Mouse (Mus musculus): ENCODE results near the gene Lst1. TPM values are rescaled to one million over a fixed set of nuclear protein-coding genes. Genes with fewer than 3 reads are reported as not detected.
A peak's percentile ranks its signal among the peaks of the same experiment; 100 is the strongest.

The Lst1 gene
- polyA plus RNA-seq, 1 experiment from 2014 or later: 5.8 TPM

DNA sequence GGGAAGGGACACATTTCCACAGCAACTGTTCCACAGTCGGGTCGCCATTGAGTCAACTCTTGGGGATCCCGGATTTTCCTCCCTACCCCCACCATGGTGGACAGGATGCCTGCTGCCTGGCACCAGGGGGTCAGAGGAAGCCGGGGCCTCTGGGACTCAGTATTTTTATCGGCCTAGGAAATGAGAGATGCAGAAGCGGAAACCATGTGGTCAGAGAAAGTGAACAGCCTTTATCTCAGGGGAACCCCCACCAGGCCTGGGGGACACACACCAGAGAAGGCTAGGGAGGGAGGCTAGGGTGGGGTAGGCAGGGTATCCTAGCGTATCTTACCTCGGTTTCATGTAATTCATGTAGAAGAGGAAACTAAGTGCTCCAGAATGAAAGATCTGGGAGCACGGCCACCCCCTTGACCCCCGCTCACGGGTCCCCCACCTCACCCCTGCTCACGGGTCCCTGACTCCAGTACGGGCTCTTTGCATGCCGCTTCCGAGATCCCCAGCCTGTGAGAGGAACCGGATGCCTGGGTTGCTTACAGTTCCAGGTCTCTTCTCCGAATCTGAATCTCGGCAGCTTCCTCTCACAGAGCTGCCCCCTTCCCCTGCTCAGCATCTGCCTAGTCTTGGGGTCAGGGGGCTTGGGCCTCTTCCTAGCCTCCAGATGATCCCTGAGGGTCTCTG lies 30.4 kb upstream of the Lst1 start:
- Histone ChIP-seq H3K4me2 (ENCODE audit: low read depth) (no peak overlapping the region), H3K9me3 (ENCODE audit: control insufficient read depth, low read length) (no peaks in the 10 kb centered on the region), H3K36me3 (ENCODE audit: control insufficient read depth, insufficient read depth, low read length) (peaks cover 8% of the 10 kb centered on the region), H3K27me3 (ENCODE audit: control insufficient read depth, insufficient read depth, low read length) (no peaks in the 10 kb centered on the region), H3K27ac (ENCODE audit: low read depth, low read length) (no peak overlapping the region), H3K4me1 (ENCODE audit: control insufficient read depth, insufficient read depth, low read length) (no peaks in the 10 kb centered on the region), H3K4me3 (ENCODE audit: low read depth, low read length) (no peak overlapping the region), H3K9ac (ENCODE audit: low read length) (no peak overlapping the region)
- WGBS: 82% methylated on average over 18 of the region's 18 CpGs
- ATAC-seq (ENCODE audit: insufficient read depth, low FRiP score, low TSS enrichment): no peak
- DNase-seq (ENCODE audit: low spot score): no peak

DNA sequence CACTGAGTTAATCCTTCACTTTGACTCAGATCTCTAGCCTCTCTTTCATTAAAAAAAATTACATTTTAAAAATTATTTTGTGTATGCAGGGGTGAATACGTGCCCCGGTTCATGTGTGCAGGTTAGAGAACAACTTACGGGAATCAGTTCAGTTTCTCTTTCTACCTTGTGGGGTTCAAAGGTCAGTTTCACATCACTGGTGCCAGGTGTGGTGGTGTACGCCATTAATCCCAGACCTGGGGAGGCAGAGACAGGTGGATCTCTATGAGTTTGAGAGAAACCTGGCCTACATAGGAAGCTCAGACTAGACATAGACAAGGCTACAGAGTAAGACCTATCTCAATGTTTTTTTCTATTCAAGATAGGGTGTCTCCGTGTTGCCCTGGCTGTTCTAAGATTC lies 24.8 kb upstream of the Lst1 start:
- H3K4me1 ChIP-seq (ENCODE audit: control insufficient read depth, insufficient read depth, low read length): no peaks in the 10 kb centered on the region
- no peak overlapping the region for H3K4me3 ChIP-seq (ENCODE audit: low read depth, low read length)
- no peak overlapping the region for H3K4me2 ChIP-seq (ENCODE audit: low read depth)
- H3K27me3 ChIP-seq (ENCODE audit: control insufficient read depth, insufficient read depth, low read length): no peaks in the 10 kb centered on the region
- no peaks in the 10 kb centered on the region for H3K9me3 ChIP-seq (ENCODE audit: control insufficient read depth, low read length)
- ATAC-seq (ENCODE audit: insufficient read depth, low FRiP score, low TSS enrichment) (no peak), DNase-seq (ENCODE audit: low spot score) (no peak)
- WGBS: 91% methylated on average over 5 of the region's 5 CpGs
- no peak overlapping the region for H3K9ac ChIP-seq (ENCODE audit: low read length)
- no peak overlapping the region for H3K27ac ChIP-seq (ENCODE audit: low read depth, low read length)
- no peaks in the 10 kb centered on the region for H3K36me3 ChIP-seq (ENCODE audit: control insufficient read depth, insufficient read depth, low read length)

DNA sequence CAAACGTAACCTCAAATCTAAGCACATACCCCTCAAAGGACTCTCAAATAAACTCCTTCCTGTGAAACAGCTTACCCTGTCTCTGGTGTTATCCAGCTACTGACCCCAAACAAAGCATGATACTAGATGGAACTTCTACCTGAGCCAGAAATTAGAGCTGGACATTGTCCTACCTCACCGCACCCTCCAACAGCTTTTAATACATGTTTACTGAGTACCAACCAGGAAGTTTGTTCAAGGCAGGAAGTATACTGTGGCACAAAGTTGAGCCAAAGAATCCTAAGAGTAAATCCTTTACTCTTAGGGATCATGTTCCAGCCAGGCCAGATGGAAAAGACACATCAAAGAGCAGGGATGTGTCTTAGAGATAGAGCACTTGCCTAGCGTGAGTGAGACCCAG lies 22.4 kb upstream of the Lst1 start:
- Histone ChIP-seq H3K9ac (ENCODE audit: low read length) (no peak overlapping the region), H3K4me1 (ENCODE audit: control insufficient read depth, insufficient read depth, low read length) (no peaks in the 10 kb centered on the region), H3K4me2 (ENCODE audit: low read depth) (no peak overlapping the region), H3K36me3 (ENCODE audit: control insufficient read depth, insufficient read depth, low read length) (no peaks in the 10 kb centered on the region), H3K27ac (ENCODE audit: low read depth, low read length) (no peak overlapping the region), H3K27me3 (ENCODE audit: control insufficient read depth, insufficient read depth, low read length) (no peaks in the 10 kb centered on the region), H3K9me3 (ENCODE audit: control insufficient read depth, low read length) (no peaks in the 10 kb centered on the region), H3K4me3 (ENCODE audit: low read depth, low read length) (no peak overlapping the region)
- 83% methylated on average over 3 of the region's 3 CpGs for WGBS
- DNase-seq (ENCODE audit: low spot score): no peak
- ATAC-seq (ENCODE audit: insufficient read depth, low FRiP score, low TSS enrichment): no peak

DNA sequence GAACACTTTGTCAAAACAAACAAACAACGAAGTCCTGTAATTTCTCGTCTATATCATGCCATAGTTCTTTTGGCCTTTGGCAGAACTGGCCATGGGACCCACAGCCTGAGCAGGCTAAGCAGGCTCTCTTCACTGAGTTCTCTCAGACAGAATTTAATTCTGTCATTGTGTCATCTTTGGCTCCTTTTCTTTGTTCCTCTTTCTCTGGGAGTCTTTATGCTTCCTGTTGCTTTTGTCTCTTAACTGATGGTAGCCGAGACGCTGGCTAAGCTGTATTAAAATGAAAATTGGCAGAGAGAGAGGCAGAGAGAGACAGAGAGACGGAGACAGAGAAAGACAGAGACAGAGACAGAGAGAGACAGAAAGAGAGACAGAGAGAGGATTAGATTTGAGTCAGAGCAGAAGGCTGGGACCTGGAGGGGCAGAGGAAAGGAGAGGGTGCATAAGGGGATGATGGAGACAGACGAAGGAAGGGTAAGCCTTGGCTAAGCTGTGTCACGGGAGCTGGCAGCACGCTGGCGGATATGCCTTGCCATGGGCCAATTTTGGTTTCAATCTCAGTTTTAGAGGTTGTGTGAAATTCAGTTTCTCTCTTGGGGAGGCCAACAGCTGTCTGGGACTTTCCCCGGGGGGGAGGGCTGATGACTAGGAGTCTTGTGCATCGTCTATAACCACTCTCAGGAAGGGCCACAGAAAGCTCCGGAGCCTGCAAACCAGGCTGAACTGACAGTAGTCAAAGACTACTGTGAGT lies 21.7 kb upstream of the Lst1 start:
- Histone ChIP-seq H3K9ac (ENCODE audit: low read length) (no peak overlapping the region), H3K4me3 (ENCODE audit: low read depth, low read length) (no peak overlapping the region), H3K27ac (ENCODE audit: low read depth, low read length) (no peak overlapping the region), H3K9me3 (ENCODE audit: control insufficient read depth, low read length) (no peaks in the 10 kb centered on the region), H3K27me3 (ENCODE audit: control insufficient read depth, insufficient read depth, low read length) (peaks cover 4% of the 10 kb centered on the region; the same call in 1 of the 2 replicates), H3K4me1 (ENCODE audit: control insufficient read depth, insufficient read depth, low read length) (no peaks in the 10 kb centered on the region), H3K4me2 (ENCODE audit: low read depth) (no peak overlapping the region), H3K36me3 (ENCODE audit: control insufficient read depth, insufficient read depth, low read length) (no peaks in the 10 kb centered on the region)
- 76% methylated on average over 12 of the region's 12 CpGs for WGBS
- no peak for DNase-seq (ENCODE audit: low spot score)
- ATAC-seq (ENCODE audit: insufficient read depth, low FRiP score, low TSS enrichment): no peak

DNA sequence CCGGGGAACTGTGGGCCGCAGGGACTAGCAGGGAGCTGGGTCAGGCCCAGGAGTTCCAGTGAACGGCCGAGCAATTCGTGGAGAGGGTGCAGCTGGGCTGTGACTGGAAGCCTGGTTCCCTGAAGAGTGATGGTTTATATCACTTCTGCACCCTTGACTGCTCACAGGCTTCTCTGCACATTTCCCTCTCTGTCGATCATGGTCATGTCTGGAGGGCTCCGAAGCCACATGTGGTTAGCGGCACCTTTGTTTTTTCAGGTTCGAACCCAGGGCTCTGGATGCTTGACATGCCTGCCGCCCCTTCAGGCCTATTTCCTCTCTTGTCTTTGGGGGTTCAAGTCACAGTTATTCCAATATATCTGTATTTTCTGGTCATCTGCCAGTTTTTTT lies 17.1 kb upstream of the Lst1 start:
- Histone ChIP-seq H3K4me3 (ENCODE audit: low read depth, low read length) (no peak overlapping the region), H3K27ac (ENCODE audit: low read depth, low read length) (no peak overlapping the region), H3K9me3 (ENCODE audit: control insufficient read depth, low read length) (no peaks in the 10 kb centered on the region), H3K9ac (ENCODE audit: low read length) (0 out of 2 replicates have a peak overlapping the region, but pooled peaks have one; percentile 26), H3K4me2 (ENCODE audit: low read depth) (no peak overlapping the region), H3K27me3 (ENCODE audit: control insufficient read depth, insufficient read depth, low read length) (peaks cover 4% of the 10 kb centered on the region; the same call in 1 of the 2 replicates), H3K4me1 (ENCODE audit: control insufficient read depth, insufficient read depth, low read length) (no peaks in the 10 kb centered on the region), H3K36me3 (ENCODE audit: control insufficient read depth, insufficient read depth, low read length) (no peaks in the 10 kb centered on the region)
- ATAC-seq (ENCODE audit: insufficient read depth, low FRiP score, low TSS enrichment): no peak
- DNase-seq (ENCODE audit: low spot score): no peak
- 55% methylated on average over 10 of the region's 10 CpGs for WGBS

DNA sequence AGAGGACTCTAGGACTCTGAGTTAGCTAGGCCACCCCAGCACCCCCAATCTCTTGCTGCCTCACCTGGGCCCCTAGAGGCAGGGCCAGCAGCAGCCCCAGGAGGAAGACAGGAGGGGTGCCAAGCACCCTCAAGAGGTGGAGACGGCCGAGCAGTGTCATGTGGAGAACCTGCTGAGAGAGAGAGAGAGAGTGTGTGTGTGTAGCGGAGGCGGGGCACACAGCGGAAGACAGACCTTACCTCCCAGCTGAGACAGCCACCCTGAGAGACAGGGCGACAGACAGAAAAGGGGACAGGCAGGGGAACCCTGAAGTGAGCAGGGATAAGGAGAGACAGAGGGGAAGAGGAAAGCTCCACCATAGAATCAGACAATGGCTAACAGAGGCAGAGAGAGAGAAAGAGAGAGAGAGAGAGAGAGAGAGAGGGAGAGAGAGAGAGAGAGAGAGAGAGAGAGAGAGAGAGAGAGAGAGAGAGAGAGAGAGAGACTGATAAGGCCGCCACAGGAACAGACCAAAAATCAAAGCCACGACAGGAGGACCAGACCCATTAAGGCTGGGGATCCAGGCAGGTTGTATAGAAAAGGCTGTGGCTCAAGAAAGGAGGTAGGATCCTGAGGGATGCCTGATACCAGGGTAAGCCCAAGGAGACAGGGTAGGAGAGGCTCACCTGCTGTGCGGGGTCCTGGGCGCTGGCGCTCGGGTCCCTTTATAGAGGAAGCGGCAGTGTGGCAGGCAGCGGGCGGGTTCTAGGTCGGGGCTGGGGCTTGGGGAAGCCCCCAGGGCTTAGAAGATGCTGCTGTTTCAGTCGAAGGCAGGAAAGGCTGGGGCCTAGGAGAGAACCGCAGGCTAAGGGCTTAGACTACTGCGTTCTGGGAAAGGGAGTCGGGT lies 16.5 kb upstream of the Lst1 start, which contains the start of gene Lta:
TSS of gene Lta (minus strand) at position 858 of the 886 bp plus-strand sequence.
- H3K36me3 ChIP-seq (ENCODE audit: control insufficient read depth, insufficient read depth, low read length): no peaks in the 10 kb centered on the region
- ATAC-seq (ENCODE audit: insufficient read depth, low FRiP score, low TSS enrichment): no peak
- H3K9ac ChIP-seq (ENCODE audit: low read length): 0 out of 2 replicates have a peak within 1 kb of the TSS, but pooled peaks have one; percentile 26
- 24% methylated on average over 20 of the region's 20 CpGs for WGBS
- H3K27me3 ChIP-seq (ENCODE audit: control insufficient read depth, insufficient read depth, low read length): peaks cover 4% of the 10 kb centered on the region; the same call in 1 of the 2 replicates
- H3K4me1 ChIP-seq (ENCODE audit: control insufficient read depth, insufficient read depth, low read length): no peaks in the 10 kb centered on the region
- H3K4me2 ChIP-seq (ENCODE audit: low read depth): no peak within 1 kb of the TSS
- no peak within 1 kb of the TSS for H3K4me3 ChIP-seq (ENCODE audit: low read depth, low read length)
- no peaks in the 10 kb centered on the region for H3K9me3 ChIP-seq (ENCODE audit: control insufficient read depth, low read length)
- H3K27ac ChIP-seq (ENCODE audit: low read depth, low read length): no peak within 1 kb of the TSS
- DNase-seq (ENCODE audit: low spot score): no peak

DNA sequence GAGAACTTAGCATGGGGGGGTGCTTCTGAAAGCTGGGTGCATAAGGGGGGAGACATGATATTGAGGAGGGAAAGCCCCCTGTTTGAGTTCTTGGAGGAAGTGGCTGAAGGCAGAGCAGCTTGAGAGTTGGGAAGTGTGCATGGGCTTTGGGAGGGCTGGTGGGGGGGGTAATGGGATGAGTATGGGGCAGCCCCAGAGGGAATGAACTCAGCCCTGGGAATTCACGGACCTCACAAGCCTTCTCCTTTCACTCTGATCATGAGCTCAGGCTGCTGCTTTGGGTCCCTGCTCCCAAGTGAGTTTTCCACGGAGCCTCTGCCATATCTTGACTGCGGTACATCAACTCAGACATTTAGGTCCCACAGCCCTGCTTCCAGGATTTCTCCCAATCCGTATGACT lies 14.2 kb upstream of the Lst1 start:
- no peaks in the 10 kb centered on the region for H3K4me1 ChIP-seq (ENCODE audit: control insufficient read depth, insufficient read depth, low read length)
- H3K9ac ChIP-seq (ENCODE audit: low read length): no peak overlapping the region
- peaks cover 7% of the 10 kb centered on the region; the same call in 1 of the 2 replicates for H3K27me3 ChIP-seq (ENCODE audit: control insufficient read depth, insufficient read depth, low read length)
- WGBS: 80% methylated on average over 4 of the region's 4 CpGs
- H3K9me3 ChIP-seq (ENCODE audit: control insufficient read depth, low read length): no peaks in the 10 kb centered on the region
- ATAC-seq (ENCODE audit: insufficient read depth, low FRiP score, low TSS enrichment) (no peak), DNase-seq (ENCODE audit: low spot score) (no peak)
- no peak overlapping the region for H3K4me2 ChIP-seq (ENCODE audit: low read depth)
- H3K36me3 ChIP-seq (ENCODE audit: control insufficient read depth, insufficient read depth, low read length): no peaks in the 10 kb centered on the region
- H3K27ac ChIP-seq (ENCODE audit: low read depth, low read length): no peak overlapping the region
- H3K4me3 ChIP-seq (ENCODE audit: low read depth, low read length): no peak overlapping the region

DNA sequence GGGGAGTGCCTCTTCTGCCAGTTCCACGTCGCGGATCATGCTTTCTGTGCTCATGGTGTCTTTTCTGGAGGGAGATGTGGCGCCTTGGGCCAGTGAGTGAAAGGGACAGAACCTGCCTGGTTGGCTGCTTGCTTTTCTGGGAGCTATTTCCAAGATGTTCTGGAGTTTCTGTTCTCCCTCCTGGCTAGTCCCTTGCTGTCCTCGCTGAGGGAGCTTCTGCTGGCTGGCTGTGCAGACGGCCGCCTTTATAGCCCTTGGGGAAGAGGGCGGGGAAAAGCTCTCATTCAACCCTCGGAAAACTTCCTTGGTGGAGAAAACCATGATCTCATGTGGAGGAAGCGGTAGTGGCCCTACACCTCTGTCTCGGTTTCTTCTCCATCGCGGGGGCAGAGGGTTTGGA lies 13.5 kb upstream of the Lst1 start, which contains the start of gene Tnf:
TSS of gene Tnf (minus strand) at position 221 of the 400 bp plus-strand sequence.
- H3K27ac ChIP-seq (ENCODE audit: low read depth, low read length): no peak within 1 kb of the TSS
- no peak within 1 kb of the TSS for H3K9ac ChIP-seq (ENCODE audit: low read length)
- DNase-seq (ENCODE audit: low spot score): no peak
- H3K4me1 ChIP-seq (ENCODE audit: control insufficient read depth, insufficient read depth, low read length): no peaks in the 10 kb centered on the region
- H3K27me3 ChIP-seq (ENCODE audit: control insufficient read depth, insufficient read depth, low read length): peaks cover 7% of the 10 kb centered on the region; the same call in 1 of the 2 replicates
- no peaks in the 10 kb centered on the region for H3K9me3 ChIP-seq (ENCODE audit: control insufficient read depth, low read length)
- no peaks in the 10 kb centered on the region for H3K36me3 ChIP-seq (ENCODE audit: control insufficient read depth, insufficient read depth, low read length)
- WGBS: 34% methylated on average over 13 of the region's 13 CpGs
- H3K4me3 ChIP-seq (ENCODE audit: low read depth, low read length): no peak within 1 kb of the TSS
- no peak within 1 kb of the TSS for H3K4me2 ChIP-seq (ENCODE audit: low read depth)
- ATAC-seq (ENCODE audit: insufficient read depth, low FRiP score, low TSS enrichment): no peak

Data from neural tube, embryonic 11.5 days (tissue).